Mouse (Mus musculus) spleen, adult 18-20 months (tissue): ENCODE data around the gene Olfr113.
"Not testable (repeated sequence)": the region's sequence is repeated elsewhere in the genome, so short reads cannot be mapped to it uniquely, and the experiment has no call there.

ENCODE experiments used
- DNase-seq, 2 experiments: peaks; one replicate each; pipeline ENCODE4 v3.0.0; 2022; ENCODE audit warnings: mixed read lengths in 2 of 2

The Olfr113 gene

GRCm38 (mm10) chr17:37577563-37577962, at the start of gene Olfr113:
Gene Olfr113, minus strand, starts transcription at chr17:37577663.
- DNase-seq: no peak

GRCm38 (mm10) chr17:37627009-37627408, 49.5 kb upstream of the Olfr113 start, which contains the start of the genes Olfr115 and Olfr116:
Gene Olfr115, minus strand, starts transcription at chr17:37627109.
Gene Olfr116, minus strand, starts transcription at chr17:37627199.
- DNase-seq: no peak

DNA sequence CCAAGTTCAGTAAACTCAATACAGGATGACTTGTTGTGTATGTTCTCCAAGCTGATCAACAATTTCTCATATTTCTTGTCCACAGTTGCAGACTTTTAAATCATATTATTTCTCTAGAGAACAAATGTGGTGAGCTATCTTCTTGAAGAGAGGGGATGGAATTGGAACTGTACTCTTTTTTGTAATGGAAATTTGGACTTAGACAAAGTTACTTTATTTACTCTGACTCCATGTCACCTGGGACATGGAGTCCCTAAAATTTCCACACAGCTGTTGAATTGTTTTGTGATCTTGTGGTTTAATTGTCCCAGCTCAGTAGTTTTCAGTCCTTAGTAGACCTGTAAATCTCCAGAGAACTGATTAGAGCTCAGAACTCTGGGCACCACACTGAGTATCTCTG, 15.2 kb upstream of the Olfr113 start, which contains the start of gene Olfr114:
Gene Olfr114, minus strand, starts transcription at position 101 of the 400 bp plus-strand sequence.
- no peak for DNase-seq

GRCm38 (mm10) chr17:37569351-37569750, 8.1 kb downstream of the Olfr113 start, which contains the start of gene Olfr112:
Gene Olfr112, minus strand, starts transcription at chr17:37569451.
- DNase-seq: no peak

DNA sequence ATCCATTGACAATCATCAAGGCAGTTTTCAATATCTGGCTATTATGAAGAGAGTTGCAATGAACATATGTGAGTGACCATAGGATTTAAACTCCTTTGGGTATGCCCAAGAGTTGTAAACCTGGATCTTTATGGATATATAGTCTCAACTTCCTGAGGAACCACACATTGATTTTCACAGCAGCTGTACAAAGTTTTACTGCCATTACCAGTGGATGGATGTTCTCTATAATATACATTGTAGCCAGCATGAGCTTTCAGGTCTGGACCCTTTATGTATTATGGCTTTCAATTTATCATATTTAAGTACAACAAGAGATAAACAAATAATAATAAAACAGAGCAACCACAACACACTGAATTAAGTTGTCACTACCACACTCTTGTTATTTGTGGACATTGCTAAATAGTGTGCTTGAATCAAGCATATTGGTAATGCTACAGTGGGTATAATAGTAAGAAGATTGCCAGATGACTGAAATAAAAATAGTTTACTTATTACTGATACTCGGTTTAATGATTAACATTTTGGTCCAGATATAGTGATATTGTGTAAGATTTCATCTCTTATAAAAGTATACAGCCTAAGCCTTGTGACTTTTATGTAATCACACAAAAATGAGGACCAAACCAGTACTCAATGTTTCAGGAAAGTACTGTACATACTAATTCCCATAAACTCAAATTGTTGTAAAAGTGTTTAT, 18.4 kb downstream of the Olfr113 start:
- no peak for DNase-seq

DNA sequence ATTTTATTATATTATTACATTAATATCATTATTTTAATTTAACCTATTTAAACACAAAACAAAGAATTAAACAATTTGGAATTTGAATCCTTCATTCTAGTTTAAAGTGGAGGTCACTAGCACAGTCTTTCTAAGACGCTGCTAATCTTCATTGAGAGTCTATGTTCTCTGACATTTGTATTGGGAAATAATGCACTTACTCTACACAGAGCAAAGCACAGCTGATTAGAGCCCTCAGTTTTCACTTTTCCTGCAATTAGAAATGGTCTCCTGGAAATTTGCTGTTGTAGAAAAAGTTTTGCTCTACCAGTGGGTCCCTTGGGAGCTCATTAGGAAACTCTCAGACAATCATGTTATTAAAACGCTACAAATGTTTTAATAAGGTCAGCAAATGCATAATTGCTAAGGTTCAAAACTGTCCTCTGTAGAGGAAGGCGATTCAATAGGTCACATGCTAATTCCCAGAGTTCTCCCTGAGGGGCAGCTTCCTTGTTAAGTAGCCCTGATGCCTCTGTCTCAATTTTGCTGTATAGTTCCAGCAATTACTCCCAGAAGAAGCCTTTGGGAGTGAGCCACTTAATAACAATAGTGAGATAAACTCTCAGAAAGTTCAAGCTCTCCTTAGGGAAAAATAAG, 33.5 kb downstream of the Olfr113 start:
- no peak for DNase-seq

GRCm38 (mm10) chr17:37541454-37542119, 35.9 kb downstream of the Olfr113 start:
- no peak for DNase-seq

- DNase-seq: not testable (repeated sequence)
Observed at GRCm38 (mm10) chr17:37538416-37538815, 39.0 kb downstream of the Olfr113 start.

DNA sequence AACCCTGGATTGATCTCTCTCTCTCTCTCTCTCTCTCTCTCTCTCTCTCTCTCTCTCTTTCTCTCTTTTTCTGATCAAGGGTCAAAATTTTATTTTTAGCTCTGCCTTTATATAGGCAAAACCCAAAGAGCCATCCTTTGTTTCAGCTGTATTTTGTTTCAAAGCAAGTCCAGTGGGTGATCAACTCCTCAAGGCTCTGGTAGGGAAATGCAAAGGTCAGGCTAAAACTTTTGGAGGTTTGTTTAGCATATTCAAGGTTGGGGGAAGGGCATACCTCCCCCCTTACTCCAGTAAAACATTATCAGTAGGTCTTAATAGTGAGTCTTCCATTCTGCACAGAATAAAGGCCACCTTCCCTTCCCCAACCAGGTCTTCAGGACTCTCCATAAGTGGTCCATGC, 42.3 kb downstream of the Olfr113 start:
- DNase-seq: no peak

DNA sequence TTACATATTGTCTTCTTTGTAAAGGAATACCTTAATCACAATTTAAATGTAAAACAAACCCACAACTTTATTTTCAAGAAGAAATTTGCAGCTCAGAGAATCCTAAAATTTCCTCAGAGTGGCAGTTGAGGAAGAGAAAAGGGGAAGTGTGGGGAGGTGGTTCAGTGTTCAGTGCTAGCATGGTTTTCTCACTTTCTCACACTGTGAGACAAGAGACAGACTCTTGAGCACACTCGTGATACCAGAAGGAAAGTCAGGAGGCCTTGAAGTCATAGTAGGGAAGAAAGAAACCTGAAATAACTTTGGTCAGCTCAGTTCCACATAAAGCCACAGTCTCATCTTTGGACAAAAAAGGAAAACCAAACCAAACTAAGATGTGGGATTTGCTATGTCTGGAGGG, 52.0 kb downstream of the Olfr113 start:
- DNase-seq: not testable (repeated sequence)

- not testable (repeated sequence) for DNase-seq
Observed at GRCm38 (mm10) chr17:37524612-37525011, 52.9 kb downstream of the Olfr113 start.
